Mouse (Mus musculus) MEL (cell line): Measurements from ENCODE around the gene Dlx2. TPM values are rescaled to one million over a fixed set of nuclear protein-coding genes. Genes with fewer than 3 reads are reported as not detected.

Experiments used
- DNase-seq: peaks from one replicate; pipeline ENCODE4 v3.0.0; 2011; ENCODE audit warnings: low read depth, low spot score
- H3K27ac ChIP-seq: 2 replicates; pipeline ENCODE4 v1.5.1; 2012; ENCODE audit warnings: low read depth, mild to moderate bottlenecking, control low read depth, low read length, moderate library complexity; ENCODE audit not compliant: control insufficient read depth
- H3K27me3 ChIP-seq, 2 experiments: fragments of 150-350 bp in 1 of 2; sonication (generic) in 1 of 2; 2 replicates each; pipeline ENCODE4 v1.6.1; 2012; ENCODE audit warnings: low read length in 2 of 2, mild to moderate bottlenecking in 2 of 2, improper control_type of control experiment in 1 of 2, moderate library complexity in 1 of 2; ENCODE audit not compliant: insufficient read depth in 2 of 2, control insufficient read depth in 1 of 2
- H3K36me3 ChIP-seq, 2 experiments: 2 replicates each; pipeline ENCODE4 v1.6.1; 2012 to 2014; ENCODE audit warnings: low read length in 2 of 2, improper control_type of control experiment in 1 of 2, inconsistent platforms in 1 of 2, mild to moderate bottlenecking in 1 of 2; ENCODE audit not compliant: insufficient read depth in 2 of 2, control insufficient read depth in 1 of 2
- H3K4me1 ChIP-seq, 2 experiments: fragments of 150-350 bp in 1 of 2; sonication (generic) in 1 of 2; 2 replicates each; pipeline ENCODE4 v1.6.1; 2012; ENCODE audit warnings: low read length in 2 of 2, improper control_type of control experiment in 1 of 2, mild to moderate bottlenecking in 1 of 2; ENCODE audit not compliant: insufficient read depth in 2 of 2, control insufficient read depth in 1 of 2
- H3K4me3 ChIP-seq, 2 experiments: fragments of 150-350 bp in 1 of 2; sonication (generic) in 1 of 2; 2 replicates each; pipeline ENCODE4 v1.5.1; 2012; ENCODE audit warnings: low read depth in 2 of 2, low read length in 2 of 2, mild to moderate bottlenecking in 2 of 2, moderate library complexity in 2 of 2, control low read depth in 1 of 2, improper control_type of control experiment in 1 of 2; ENCODE audit not compliant: control insufficient read depth in 1 of 2, insufficient read depth in 1 of 2
- H3K79me2 ChIP-seq: 2 replicates; pipeline ENCODE4 v1.6.1; 2012; ENCODE audit warnings: mild to moderate bottlenecking, low read length, moderate library complexity; ENCODE audit not compliant: control insufficient read depth, poor library complexity, insufficient read depth
- H3K9ac ChIP-seq: 2 replicates; pipeline ENCODE4 v1.6.1; 2012; ENCODE audit warnings: low read depth, mild to moderate bottlenecking, control low read depth, low read length, moderate library complexity; ENCODE audit not compliant: control insufficient read depth, poor library complexity, severe bottlenecking
- H3K9me3 ChIP-seq: fragments of 150-350 bp; sonication (generic); replicated peaks from 2 replicates; pipeline ENCODE4 v1.6.1; 2012; ENCODE audit warnings: mild to moderate bottlenecking, low read length, improper control_type of control experiment, moderate library complexity; ENCODE audit not compliant: insufficient read depth
- BHLHE40 ChIP-seq: IDR thresholded peaks from 2 replicates; pipeline ENCODE4 v1.6.1; 2012; ENCODE audit warnings: low read depth, mild to moderate bottlenecking, inconsistent platforms, low read length, improper control_type of control experiment, borderline replicate concordance
- CHD1 ChIP-seq: IDR thresholded peaks from 2 replicates; pipeline ENCODE4 v1.6.1; 2012; ENCODE audit warnings: low read depth, mild to moderate bottlenecking, inconsistent platforms, low read length, improper control_type of control experiment
- ETS1 ChIP-seq: IDR thresholded peaks from 2 replicates; pipeline ENCODE4 v1.6.1; 2012; ENCODE audit warnings: low read depth, mild to moderate bottlenecking, inconsistent platforms, low read length, improper control_type of control experiment, moderate library complexity
- GATA1 ChIP-seq: IDR thresholded peaks from 2 replicates; pipeline ENCODE4 v1.6.1; 2011; ENCODE audit warnings: low read depth, low read length, improper control_type of control experiment
- HCFC1 ChIP-seq: IDR thresholded peaks from 2 replicates; pipeline ENCODE4 v1.6.1; 2012; ENCODE audit warnings: low read depth, mild to moderate bottlenecking, inconsistent platforms, low read length, improper control_type of control experiment, moderate library complexity
- JUND ChIP-seq: IDR thresholded peaks from 2 replicates; pipeline ENCODE4 v1.6.1; 2011; ENCODE audit warnings: low read depth, mild to moderate bottlenecking, improper control_type of control experiment, low read length
- MAFK ChIP-seq: IDR thresholded peaks from 2 replicates; pipeline ENCODE4 v1.6.1; 2011; ENCODE audit warnings: low read depth, mild to moderate bottlenecking, low read length, improper control_type of control experiment, borderline replicate concordance
- MAX ChIP-seq: IDR thresholded peaks from 2 replicates; pipeline ENCODE4 v1.6.1; 2011; ENCODE audit warnings: low read length, improper control_type of control experiment
- MAZ ChIP-seq: IDR thresholded peaks from 2 replicates; pipeline ENCODE4 v1.6.1; 2012; ENCODE audit warnings: low read depth, mild to moderate bottlenecking, inconsistent platforms, low read length, improper control_type of control experiment
- MEF2A ChIP-seq: IDR thresholded peaks from 2 replicates; pipeline ENCODE4 v1.6.1; 2014; ENCODE audit warnings: low read depth, mild to moderate bottlenecking, inconsistent platforms, low read length, improper control_type of control experiment; ENCODE audit not compliant: poor library complexity, insufficient replicate concordance, severe bottlenecking; ENCODE audit errors: extremely low read depth
- MXI1 ChIP-seq: IDR thresholded peaks from 2 replicates; pipeline ENCODE4 v1.6.1; 2011; ENCODE audit warnings: mild to moderate bottlenecking, low read depth, low read length, improper control_type of control experiment
- NELFE ChIP-seq: IDR thresholded peaks from 2 replicates; pipeline ENCODE4 v1.6.1; 2011; ENCODE audit warnings: low read depth, low read length, improper control_type of control experiment
- RCOR1 ChIP-seq: IDR thresholded peaks from 2 replicates; pipeline ENCODE4 v1.6.1; 2012; ENCODE audit warnings: low read depth, mild to moderate bottlenecking, inconsistent platforms, low read length, improper control_type of control experiment
- SIN3A ChIP-seq: IDR thresholded peaks from 2 replicates; pipeline ENCODE4 v1.6.1; 2012; ENCODE audit warnings: low read length, improper control_type of control experiment, inconsistent platforms
- TAL1 ChIP-seq: IDR thresholded peaks from 2 replicates; pipeline ENCODE4 v1.6.1; 2012; ENCODE audit warnings: mild to moderate bottlenecking, inconsistent platforms, low read length, moderate library complexity, mixed read lengths
- TBP ChIP-seq: IDR thresholded peaks from 2 replicates; pipeline ENCODE4 v1.8.0; 2011; ENCODE audit warnings: low read depth, low read length, improper control_type of control experiment
- UBTF ChIP-seq: IDR thresholded peaks from 2 replicates; pipeline ENCODE4 v1.6.1; 2012; ENCODE audit warnings: low read depth, mild to moderate bottlenecking, inconsistent platforms, low read length, improper control_type of control experiment, moderate library complexity, borderline replicate concordance; ENCODE audit not compliant: insufficient read depth
- USF1 ChIP-seq: IDR thresholded peaks from 2 replicates; pipeline ENCODE4 v1.6.1; 2014; ENCODE audit warnings: low read depth, mild to moderate bottlenecking, inconsistent platforms, low read length, improper control_type of control experiment, moderate library complexity
- USF2 ChIP-seq, 2 experiments: IDR thresholded peaks; 2 replicates each; pipeline ENCODE4 v1.6.1; 2011 to 2012; ENCODE audit warnings: improper control_type of control experiment in 2 of 2, low read length in 2 of 2, borderline replicate concordance in 1 of 2, inconsistent platforms in 1 of 2, low read depth in 1 of 2, mild to moderate bottlenecking in 1 of 2; ENCODE audit not compliant: insufficient read depth in 1 of 2
- ZC3H11A ChIP-seq: IDR thresholded peaks from 2 replicates; pipeline ENCODE4 v1.6.1; 2012; ENCODE audit warnings: low read depth, mild to moderate bottlenecking, inconsistent platforms, low read length, improper control_type of control experiment
- ZNF384 ChIP-seq: IDR thresholded peaks from 2 replicates; pipeline ENCODE4 v1.6.1; 2012; ENCODE audit warnings: low read depth, mild to moderate bottlenecking, inconsistent platforms, low read length, improper control_type of control experiment
- polyA plus RNA-seq, 2 experiments: library from polyadenylated mRNA; stranded (reverse) in 1 of 2; unstranded in 1 of 2; fragments of >175 nt in 1 of 2; fragments of >200 nt in 1 of 2; gene quantifications; 2 replicates each; pipeline versions ENCODE4 v1.2.1 to v1.2.4; 2012; ENCODE audit warnings: low replicate concordance in 2 of 2, low read depth in 1 of 2; ENCODE audit not compliant: insufficient read length in 2 of 2, insufficient read depth in 1 of 2, missing spikeins in 1 of 2
- total RNA-seq: library from RNA; depleted of rRNA; stranded (reverse); fragments of 300-350 nt; gene quantifications from 2 replicates; pipeline ENCODE4 v1.2.3, GENCODE M21; 2012

The Dlx2 gene
- total and polyA plus RNA-seq, 3 experiments: not detected

DNA sequence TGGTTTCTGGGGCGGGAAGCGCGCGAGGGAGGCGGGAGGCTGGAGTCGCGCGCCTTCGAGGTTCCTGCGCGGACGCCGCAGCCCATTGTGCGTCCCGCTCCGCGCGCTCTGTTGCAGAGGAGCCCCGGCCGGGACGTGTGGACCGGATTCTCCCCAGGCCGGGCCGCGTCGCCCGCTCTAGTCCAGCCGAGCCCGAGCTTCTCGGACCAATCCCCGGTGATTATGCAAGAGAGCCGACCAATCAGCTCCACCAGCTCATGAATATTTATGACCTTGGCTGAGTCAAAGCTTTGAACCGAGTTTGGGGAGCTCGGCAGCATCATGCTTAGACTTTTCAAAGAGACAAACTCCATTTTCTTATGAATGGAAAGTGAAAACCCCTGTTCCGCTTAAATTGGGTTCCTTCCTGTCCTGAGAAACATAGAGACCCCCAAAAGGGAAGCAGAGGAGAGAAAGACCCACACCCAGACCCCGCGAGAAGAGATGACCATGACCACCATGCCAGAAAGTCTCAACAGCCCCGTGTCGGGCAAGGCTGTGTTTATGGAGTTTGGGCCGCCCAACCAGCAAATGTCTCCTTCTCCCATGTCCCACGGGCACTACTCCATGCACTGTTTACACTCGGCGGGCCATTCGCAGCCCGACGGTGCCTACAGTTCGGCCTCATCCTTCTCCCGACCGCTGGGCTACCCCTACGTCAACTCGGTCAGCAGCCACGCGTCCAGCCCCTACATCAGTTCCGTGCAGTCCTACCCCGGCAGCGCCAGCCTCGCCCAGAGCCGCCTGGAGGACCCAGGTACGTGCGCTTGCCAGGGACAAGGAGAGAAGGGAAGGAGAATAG lies 16.8 kb downstream of the Dlx2 start (continued):
- TF ChIP-seq SIN3A (peak; percentile 28), MAX (peak; percentile 49), USF1 (no peak), TBP (peak; percentile 89), ZC3H11A (no peak)
- TF ChIP-seq, all 39 proteins: peak for 18

DNA sequence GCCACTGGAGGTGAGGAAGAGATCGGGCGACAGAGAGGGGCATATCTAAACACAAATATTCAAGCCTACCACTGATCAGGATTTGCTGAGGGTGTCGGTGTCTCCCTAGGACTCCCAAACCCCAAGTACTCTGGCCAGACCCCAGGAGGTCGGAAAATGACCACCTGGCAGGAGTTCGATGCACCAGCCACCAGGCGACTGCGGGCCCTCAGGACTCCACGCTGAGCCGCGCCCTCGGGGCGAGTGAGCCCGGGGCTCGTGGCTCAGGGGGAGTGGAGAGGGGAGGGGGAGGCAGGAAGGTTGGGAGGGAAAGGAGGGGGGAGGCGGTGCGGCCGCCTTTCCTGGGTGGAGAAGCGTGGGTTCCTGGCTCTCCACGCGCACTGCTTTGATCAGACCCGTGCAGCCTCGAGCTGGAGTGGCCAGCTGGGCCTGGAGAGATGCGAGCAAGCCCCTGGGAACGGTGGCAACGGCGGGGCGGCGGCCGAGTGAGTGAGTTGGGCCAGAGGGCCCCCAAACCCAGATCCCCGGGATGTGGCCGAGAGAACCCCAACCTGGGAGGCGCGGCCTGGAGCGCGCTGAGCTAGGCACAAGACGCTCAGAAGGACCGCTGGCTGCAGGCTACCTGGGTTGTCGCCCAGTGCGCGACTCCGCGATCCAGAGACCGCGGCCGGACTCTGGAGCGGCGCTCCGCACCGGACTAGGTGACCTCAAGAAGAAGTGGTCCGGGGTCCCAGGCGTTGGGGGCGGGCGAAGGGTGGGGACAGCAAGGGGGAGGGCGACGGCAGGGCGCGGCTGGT lies 17.6 kb downstream of the Dlx2 start:
- no peak for DNase-seq
- Histone ChIP-seq H3K4me3 (peak overlapping the region; percentile 87 to 93), H3K27ac (peak overlapping the region; percentile 85), H3K27me3 (no peaks in the 10 kb centered on the region), H3K79me2 (peaks cover 6% of the 10 kb centered on the region; the same call in 1 of the 2 replicates), H3K9ac (peak overlapping the region; percentile 90), H3K9me3 (no peaks in the 10 kb centered on the region), H3K36me3 (peaks cover 0 to 9% of the 10 kb centered on the region in 2 experiments; a peak in 2 of 4 replicates), H3K4me1 (peaks cover 5% of the 10 kb centered on the region in 2 experiments)
- TF ChIP-seq MAFK (no peak), SIN3A (0 out of 2 replicates have a peak, but pooled peaks have one; percentile 52), MXI1 (peak; percentile 10; the same call in 1 of the 2 replicates), ETS1 (0 out of 2 replicates have a peak, but pooled peaks have one; percentile 2), NELFE (peak; percentile 14; the same call in 1 of the 2 replicates), MAZ (0 out of 2 replicates have a peak, but pooled peaks have one; percentile 29)

DNA sequence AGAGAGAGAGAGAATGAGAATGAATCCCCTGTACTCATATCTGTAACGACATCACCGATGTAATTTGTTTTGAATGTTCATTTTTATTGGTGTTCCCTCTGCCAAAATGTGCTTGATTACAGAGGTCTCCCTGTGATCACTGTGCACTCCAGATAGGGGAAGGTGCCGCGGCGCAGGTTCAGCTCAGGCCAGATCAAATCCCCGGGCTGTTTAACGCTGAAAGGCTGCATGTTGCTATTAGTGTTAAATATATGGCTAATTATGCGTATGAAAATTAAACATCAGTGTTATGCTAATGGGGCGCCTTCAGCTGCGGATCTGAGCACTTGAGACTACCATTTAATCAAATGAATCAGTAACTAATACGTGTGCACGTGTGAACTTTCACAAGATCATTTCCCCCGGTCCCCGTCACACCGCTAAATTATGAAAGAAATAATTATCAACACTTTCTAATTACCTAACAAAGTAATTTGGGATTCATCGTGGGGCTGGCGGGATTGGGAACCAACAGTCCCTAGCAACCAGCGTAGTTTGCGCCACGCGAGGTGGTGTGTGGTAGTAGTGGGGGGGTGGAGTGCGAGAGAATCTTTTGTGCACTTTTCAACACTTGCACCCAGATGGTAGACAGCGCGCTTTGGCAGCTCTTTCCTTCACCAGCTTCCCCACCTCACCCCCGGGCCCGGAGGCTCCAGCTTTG lies 18.4 kb downstream of the Dlx2 start, which contains the start of gene Dlx1:
Dlx1 (plus strand) TSS at position 100 of the 700 bp plus-strand sequence.
- H3K4me1 ChIP-seq: peaks cover 8 to 12% of the 10 kb centered on the region in 2 experiments
- H3K4me3 ChIP-seq: peak within 1 kb of the TSS; percentile 87 to 93
- no peaks in the 10 kb centered on the region for H3K9me3 ChIP-seq
- peak within 1 kb of the TSS; percentile 85 for H3K27ac ChIP-seq
- H3K36me3 ChIP-seq: peaks cover 0 to 16% of the 10 kb centered on the region in 2 experiments; a peak in 2 of 4 replicates
- peak within 1 kb of the TSS; percentile 90 for H3K9ac ChIP-seq
- DNase-seq: peak; percentile 86
- no peaks in the 10 kb centered on the region for H3K27me3 ChIP-seq
- H3K79me2 ChIP-seq: peaks cover 6% of the 10 kb centered on the region; the same call in 1 of the 2 replicates
- no peak; the same call in 1 of the 2 replicates for TF ChIP-seq RCOR1
- peak; percentile 99 for TF ChIP-seq JUND
- TF ChIP-seq SIN3A: peak; percentile 70
- no peak for TF ChIP-seq ZNF384
- TF ChIP-seq MAZ: no peak
- TF ChIP-seq MAX: peak; percentile 44; the same call in 1 of the 2 replicates
- peak; percentile 59; the same call in 1 of the 2 replicates for TF ChIP-seq GATA1
- TF ChIP-seq CHD1: no peak; the same call in 1 of the 2 replicates
- TF ChIP-seq TAL1: peak; percentile 49
- TF ChIP-seq NELFE: peak; percentile 36
- TF ChIP-seq USF2 (IDR thresholded peaks at IDR 0.05; ENCODE audit: borderline replicate concordance in 1 of 2, insufficient read depth in 1 of 2, low read depth in 1 of 2, low read length in 2 of 2): no peak
- TF ChIP-seq HCFC1: peak; percentile 50; the same call in 1 of the 2 replicates
- no peak for TF ChIP-seq MEF2A
- TF ChIP-seq MXI1: peak; percentile 70
- TF ChIP-seq UBTF: no peak
- TF ChIP-seq MAFK: no peak
- TF ChIP-seq ZC3H11A: no peak
- TF ChIP-seq BHLHE40: peak; percentile 79
